Mouse (Mus musculus) MEL (cell line): ENCODE results near the gene Celf2. TPM values are rescaled to one million over a fixed set of nuclear protein-coding genes. Genes with fewer than 3 reads are reported as not detected.

ENCODE experiments used
- DNase-seq: peaks from one replicate; pipeline ENCODE4 v3.0.0; 2011; ENCODE audit warnings: low read depth, low spot score
- H3K27ac ChIP-seq: 2 replicates; pipeline ENCODE4 v1.5.1; 2012; ENCODE audit warnings: low read depth, mild to moderate bottlenecking, control low read depth, low read length, moderate library complexity; ENCODE audit not compliant: control insufficient read depth
- H3K27me3 ChIP-seq, 2 experiments: fragments of 150-350 bp in 1 of 2; sonication (generic) in 1 of 2; 2 replicates each; pipeline ENCODE4 v1.6.1; 2012; ENCODE audit warnings: low read length in 2 of 2, mild to moderate bottlenecking in 2 of 2, improper control_type of control experiment in 1 of 2, moderate library complexity in 1 of 2; ENCODE audit not compliant: insufficient read depth in 2 of 2, control insufficient read depth in 1 of 2
- H3K36me3 ChIP-seq, 2 experiments: 2 replicates each; pipeline ENCODE4 v1.6.1; 2012 to 2014; ENCODE audit warnings: low read length in 2 of 2, improper control_type of control experiment in 1 of 2, inconsistent platforms in 1 of 2, mild to moderate bottlenecking in 1 of 2; ENCODE audit not compliant: insufficient read depth in 2 of 2, control insufficient read depth in 1 of 2
- H3K4me1 ChIP-seq, 2 experiments: fragments of 150-350 bp in 1 of 2; sonication (generic) in 1 of 2; 2 replicates each; pipeline ENCODE4 v1.6.1; 2012; ENCODE audit warnings: low read length in 2 of 2, improper control_type of control experiment in 1 of 2, mild to moderate bottlenecking in 1 of 2; ENCODE audit not compliant: insufficient read depth in 2 of 2, control insufficient read depth in 1 of 2
- H3K4me3 ChIP-seq, 2 experiments: fragments of 150-350 bp in 1 of 2; sonication (generic) in 1 of 2; 2 replicates each; pipeline ENCODE4 v1.5.1; 2012; ENCODE audit warnings: low read depth in 2 of 2, low read length in 2 of 2, mild to moderate bottlenecking in 2 of 2, moderate library complexity in 2 of 2, control low read depth in 1 of 2, improper control_type of control experiment in 1 of 2; ENCODE audit not compliant: control insufficient read depth in 1 of 2, insufficient read depth in 1 of 2
- H3K79me2 ChIP-seq: 2 replicates; pipeline ENCODE4 v1.6.1; 2012; ENCODE audit warnings: mild to moderate bottlenecking, low read length, moderate library complexity; ENCODE audit not compliant: control insufficient read depth, poor library complexity, insufficient read depth
- H3K9ac ChIP-seq: 2 replicates; pipeline ENCODE4 v1.6.1; 2012; ENCODE audit warnings: low read depth, mild to moderate bottlenecking, control low read depth, low read length, moderate library complexity; ENCODE audit not compliant: control insufficient read depth, poor library complexity, severe bottlenecking
- H3K9me3 ChIP-seq: fragments of 150-350 bp; sonication (generic); replicated peaks from 2 replicates; pipeline ENCODE4 v1.6.1; 2012; ENCODE audit warnings: mild to moderate bottlenecking, low read length, improper control_type of control experiment, moderate library complexity; ENCODE audit not compliant: insufficient read depth
- E2F4 ChIP-seq: IDR thresholded peaks from 2 replicates; pipeline ENCODE4 v1.6.1; 2011; ENCODE audit warnings: low read depth, low read length, improper control_type of control experiment, borderline replicate concordance
- ELF1 ChIP-seq: IDR thresholded peaks from 2 replicates; pipeline ENCODE4 v1.6.1; 2014; ENCODE audit warnings: low read depth, mild to moderate bottlenecking, inconsistent platforms, low read length, improper control_type of control experiment, moderate library complexity
- EP300 ChIP-seq, 2 experiments: IDR thresholded peaks; 2 replicates each; pipeline ENCODE4 v1.6.1; 2011; ENCODE audit warnings: improper control_type of control experiment in 2 of 2, low read length in 2 of 2, low read depth in 1 of 2, mild to moderate bottlenecking in 1 of 2
- GATA1 ChIP-seq: IDR thresholded peaks from 2 replicates; pipeline ENCODE4 v1.6.1; 2011; ENCODE audit warnings: low read depth, low read length, improper control_type of control experiment
- HCFC1 ChIP-seq: IDR thresholded peaks from 2 replicates; pipeline ENCODE4 v1.6.1; 2012; ENCODE audit warnings: low read depth, mild to moderate bottlenecking, inconsistent platforms, low read length, improper control_type of control experiment, moderate library complexity
- JUND ChIP-seq: IDR thresholded peaks from 2 replicates; pipeline ENCODE4 v1.6.1; 2011; ENCODE audit warnings: low read depth, mild to moderate bottlenecking, improper control_type of control experiment, low read length
- MAX ChIP-seq: IDR thresholded peaks from 2 replicates; pipeline ENCODE4 v1.6.1; 2011; ENCODE audit warnings: low read length, improper control_type of control experiment
- MEF2A ChIP-seq: IDR thresholded peaks from 2 replicates; pipeline ENCODE4 v1.6.1; 2014; ENCODE audit warnings: low read depth, mild to moderate bottlenecking, inconsistent platforms, low read length, improper control_type of control experiment; ENCODE audit not compliant: poor library complexity, insufficient replicate concordance, severe bottlenecking; ENCODE audit errors: extremely low read depth
- MXI1 ChIP-seq: IDR thresholded peaks from 2 replicates; pipeline ENCODE4 v1.6.1; 2011; ENCODE audit warnings: mild to moderate bottlenecking, low read depth, low read length, improper control_type of control experiment
- MYB ChIP-seq: IDR thresholded peaks from 2 replicates; pipeline ENCODE4 v1.6.1; 2011; ENCODE audit warnings: mild to moderate bottlenecking, low read depth, low read length, improper control_type of control experiment
- RAD21 ChIP-seq: IDR thresholded peaks from 2 replicates; pipeline ENCODE4 v1.6.1; 2011; ENCODE audit warnings: mild to moderate bottlenecking, low read depth, low read length, improper control_type of control experiment
- RCOR1 ChIP-seq: IDR thresholded peaks from 2 replicates; pipeline ENCODE4 v1.6.1; 2012; ENCODE audit warnings: low read depth, mild to moderate bottlenecking, inconsistent platforms, low read length, improper control_type of control experiment
- TAL1 ChIP-seq: IDR thresholded peaks from 2 replicates; pipeline ENCODE4 v1.6.1; 2012; ENCODE audit warnings: mild to moderate bottlenecking, inconsistent platforms, low read length, moderate library complexity, mixed read lengths
- TBP ChIP-seq: IDR thresholded peaks from 2 replicates; pipeline ENCODE4 v1.8.0; 2011; ENCODE audit warnings: low read depth, low read length, improper control_type of control experiment
- USF2 ChIP-seq, 2 experiments: IDR thresholded peaks; 2 replicates each; pipeline ENCODE4 v1.6.1; 2011 to 2012; ENCODE audit warnings: improper control_type of control experiment in 2 of 2, low read length in 2 of 2, borderline replicate concordance in 1 of 2, inconsistent platforms in 1 of 2, low read depth in 1 of 2, mild to moderate bottlenecking in 1 of 2; ENCODE audit not compliant: insufficient read depth in 1 of 2
- ZC3H11A ChIP-seq: IDR thresholded peaks from 2 replicates; pipeline ENCODE4 v1.6.1; 2012; ENCODE audit warnings: low read depth, mild to moderate bottlenecking, inconsistent platforms, low read length, improper control_type of control experiment
- ZMIZ1 ChIP-seq: IDR thresholded peaks from 2 replicates; pipeline ENCODE4 v1.6.1; 2012; ENCODE audit warnings: low read depth, mild to moderate bottlenecking, inconsistent platforms, low read length, improper control_type of control experiment, moderate library complexity
- polyA plus RNA-seq, 2 experiments: library from polyadenylated mRNA; stranded (reverse) in 1 of 2; unstranded in 1 of 2; fragments of >175 nt in 1 of 2; fragments of >200 nt in 1 of 2; gene quantifications; 2 replicates each; pipeline versions ENCODE4 v1.2.1 to v1.2.4; 2012; ENCODE audit warnings: low replicate concordance in 2 of 2, low read depth in 1 of 2; ENCODE audit not compliant: insufficient read length in 2 of 2, insufficient read depth in 1 of 2, missing spikeins in 1 of 2
- total RNA-seq: library from RNA; depleted of rRNA; stranded (reverse); fragments of 300-350 nt; gene quantifications from 2 replicates; pipeline ENCODE4 v1.2.3, GENCODE M21; 2012

Celf2 gene
- total and polyA plus RNA-seq, 3 experiments = 8.9 to 16.7 TPM; not detected in 1

DNA sequence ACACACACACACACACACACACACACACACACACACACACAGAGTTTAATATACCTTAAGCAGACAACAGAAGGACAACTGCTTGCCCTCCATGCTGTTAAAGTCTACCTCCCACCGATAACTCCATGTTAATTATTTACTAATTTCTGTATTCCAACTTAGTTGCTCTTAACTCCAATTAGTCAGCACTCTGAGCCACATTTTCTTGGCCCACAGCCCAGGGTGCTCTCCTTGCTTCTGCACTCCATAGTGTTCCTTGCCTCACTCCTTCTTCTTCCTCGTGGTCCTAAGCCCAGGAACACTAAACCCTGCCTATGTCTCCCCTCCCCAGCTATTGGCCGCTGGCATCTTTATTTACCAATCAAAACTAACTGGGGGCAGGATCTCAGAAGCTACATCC lies 43.5 kb upstream of the Celf2 start:
- Histone ChIP-seq H3K79me2 (no peaks in the 10 kb centered on the region), H3K9me3 (no peaks in the 10 kb centered on the region), H3K27ac (no peak overlapping the region), H3K27me3 (no peaks in the 10 kb centered on the region), H3K9ac (no peak overlapping the region), H3K4me3 (no peak overlapping the region), H3K4me1 (no peaks in the 10 kb centered on the region), H3K36me3 (no peaks in the 10 kb centered on the region)
- no peak for TF ChIP-seq USF2 (IDR thresholded peaks at IDR 0.05; ENCODE audit: borderline replicate concordance in 1 of 2, insufficient read depth in 1 of 2, low read depth in 1 of 2, low read length in 2 of 2)
- no peak for TF ChIP-seq EP300 (IDR thresholded peaks at IDR 0.05; ENCODE audit: low read depth in 1 of 2, low read length in 2 of 2)
- TF ChIP-seq MAX = no peak
- no peak for TF ChIP-seq GATA1
- TF ChIP-seq JUND = no peak
- no peak for TF ChIP-seq E2F4
- DNase-seq = no peak

DNA sequence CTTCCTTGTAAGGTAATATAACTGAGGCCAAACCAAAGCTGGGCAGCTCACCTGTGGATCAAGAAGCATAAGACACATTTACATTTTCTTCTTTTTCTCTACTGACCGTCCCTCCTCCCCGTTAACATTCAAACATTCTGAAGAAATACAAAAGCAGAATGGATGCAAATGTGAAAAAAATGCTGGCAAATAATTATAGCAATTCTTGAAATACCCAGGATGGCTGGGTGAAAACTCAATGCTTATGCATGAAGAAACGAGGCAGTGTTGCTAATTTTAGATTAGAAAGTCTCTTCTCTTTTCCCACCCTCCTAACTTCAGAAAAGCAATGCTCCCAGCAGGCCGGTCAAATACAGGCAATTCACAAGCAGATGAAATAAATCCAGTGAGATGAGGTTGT lies 39.5 kb upstream of the Celf2 start:
- no peak for DNase-seq
- Histone ChIP-seq H3K27me3 (no peaks in the 10 kb centered on the region), H3K27ac (no peak overlapping the region)
- TF ChIP-seq ELF1 (no peak), MEF2A (no peak), RCOR1 (no peak)
- TF ChIP-seq, all 39 proteins: peak for 0
- Histone ChIP-seq H3K9me3 (no peaks in the 10 kb centered on the region), H3K36me3 (no peaks in the 10 kb centered on the region), H3K9ac (no peak overlapping the region), H3K4me3 (no peak overlapping the region), H3K79me2 (no peaks in the 10 kb centered on the region), H3K4me1 (no peaks in the 10 kb centered on the region)

- H3K4me3 ChIP-seq = no peak overlapping the region
- no peaks in the 10 kb centered on the region for H3K4me1 ChIP-seq
- H3K79me2 ChIP-seq = no peaks in the 10 kb centered on the region
- no peak for DNase-seq
- no peak overlapping the region for H3K27ac ChIP-seq
- H3K9ac ChIP-seq = no peak overlapping the region
- TF ChIP-seq HCFC1 (no peak), USF2 (IDR thresholded peaks at IDR 0.05; ENCODE audit: borderline replicate concordance in 1 of 2, insufficient read depth in 1 of 2, low read depth in 1 of 2, low read length in 2 of 2) (no peak), ZMIZ1 (no peak), TAL1 (no peak), RAD21 (no peak), MYB (no peak), JUND (no peak), ZC3H11A (no peak), MXI1 (no peak), TBP (no peak)
- H3K27me3 ChIP-seq = no peaks in the 10 kb centered on the region
- no peaks in the 10 kb centered on the region for H3K9me3 ChIP-seq
- H3K36me3 ChIP-seq = no peaks in the 10 kb centered on the region
Observed at GRCm38 (mm10) chr2:7534615-7535204, 25.3 kb upstream of the Celf2 start.
